Mouse (Mus musculus) adrenal gland, adult (tissue): ENCODE results near the gene Gm45234.

Experiments
- DNase-seq, 2 experiments: peaks; one replicate each; pipeline ENCODE4 v3.0.0; 2022 to 2023; ENCODE audit warnings: low spot score in 1 of 2; ENCODE audit not compliant: inconsistent age in 2 of 2

The Gm45234 gene

GRCm38 (mm10) chr6:124767920-124768703 is 12.3 kb upstream of the Gm45234 start:
- peak in 1 of 2 experiments; percentile 44 for DNase-seq

- DNase-seq = no peak
These were observed 11.7 kb upstream of the Gm45234 start for GRCm38 (mm10) chr6:124767536-124767919.

- no peak for DNase-seq
These were observed 10.1 kb upstream of the Gm45234 start for GRCm38 (mm10) chr6:124765951-124766350.

- DNase-seq = peak; percentile 88 to 95
These were observed 3.4 kb upstream of the Gm45234 start for GRCm38 (mm10) chr6:124759259-124759658.

- DNase-seq = no peak
These were observed 3.0 kb upstream of the Gm45234 start for GRCm38 (mm10) chr6:124758849-124759232.

GRCm38 (mm10) chr6:124757909-124758848 is 2.4 kb upstream of the Gm45234 start:
- peak; percentile 68 to 85 for DNase-seq

GRCm38 (mm10) chr6:124757351-124757880 is 1.6 kb upstream of the Gm45234 start:
- no peak for DNase-seq

- DNase-seq = peak; percentile 90 to 96
These were observed 980 bp upstream of the Gm45234 start for GRCm38 (mm10) chr6:124756652-124757350.

- no peak for DNase-seq
These were observed 515 bp downstream of the Gm45234 start for GRCm38 (mm10) chr6:124755306-124755705.

- no peak for DNase-seq
These were observed 2.0 kb downstream of the Gm45234 start for GRCm38 (mm10) chr6:124753861-124754260.

GRCm38 (mm10) chr6:124750405-124750804 is 5.4 kb downstream of the Gm45234 start:
- DNase-seq = peak in 1 of 2 experiments; percentile 73

- DNase-seq = peak in 1 of 2 experiments; percentile 49
These were observed 8.9 kb downstream of the Gm45234 start for GRCm38 (mm10) chr6:124746654-124747632.

- no peak for DNase-seq
These were observed 9.6 kb downstream of the Gm45234 start for GRCm38 (mm10) chr6:124746296-124746605.

- DNase-seq = peak; percentile 97 to 98
These were observed 10.1 kb downstream of the Gm45234 start for GRCm38 (mm10) chr6:124745490-124746295.

GRCm38 (mm10) chr6:124744755-124745321 is 11.0 kb downstream of the Gm45234 start:
- DNase-seq = no peak

- no peak for DNase-seq
These were observed 12.2 kb downstream of the Gm45234 start for GRCm38 (mm10) chr6:124743647-124744046.

GRCm38 (mm10) chr6:124742839-124743514 is 12.8 kb downstream of the Gm45234 start:
- peak in 1 of 2 experiments; percentile 60 for DNase-seq

- no peak for DNase-seq
These were observed 14.0 kb downstream of the Gm45234 start for GRCm38 (mm10) chr6:124741842-124742241.
